Mouse (Mus musculus) mesoderm, embryonic 11.5 days (tissue): ENCODE measurements around the gene Vill.

Experiments
- DNase-seq: peaks from one replicate; pipeline ENCODE4 v3.0.0-alpha.2; 2012; ENCODE audit warnings: low read depth, low spot score

Gene Vill

DNA sequence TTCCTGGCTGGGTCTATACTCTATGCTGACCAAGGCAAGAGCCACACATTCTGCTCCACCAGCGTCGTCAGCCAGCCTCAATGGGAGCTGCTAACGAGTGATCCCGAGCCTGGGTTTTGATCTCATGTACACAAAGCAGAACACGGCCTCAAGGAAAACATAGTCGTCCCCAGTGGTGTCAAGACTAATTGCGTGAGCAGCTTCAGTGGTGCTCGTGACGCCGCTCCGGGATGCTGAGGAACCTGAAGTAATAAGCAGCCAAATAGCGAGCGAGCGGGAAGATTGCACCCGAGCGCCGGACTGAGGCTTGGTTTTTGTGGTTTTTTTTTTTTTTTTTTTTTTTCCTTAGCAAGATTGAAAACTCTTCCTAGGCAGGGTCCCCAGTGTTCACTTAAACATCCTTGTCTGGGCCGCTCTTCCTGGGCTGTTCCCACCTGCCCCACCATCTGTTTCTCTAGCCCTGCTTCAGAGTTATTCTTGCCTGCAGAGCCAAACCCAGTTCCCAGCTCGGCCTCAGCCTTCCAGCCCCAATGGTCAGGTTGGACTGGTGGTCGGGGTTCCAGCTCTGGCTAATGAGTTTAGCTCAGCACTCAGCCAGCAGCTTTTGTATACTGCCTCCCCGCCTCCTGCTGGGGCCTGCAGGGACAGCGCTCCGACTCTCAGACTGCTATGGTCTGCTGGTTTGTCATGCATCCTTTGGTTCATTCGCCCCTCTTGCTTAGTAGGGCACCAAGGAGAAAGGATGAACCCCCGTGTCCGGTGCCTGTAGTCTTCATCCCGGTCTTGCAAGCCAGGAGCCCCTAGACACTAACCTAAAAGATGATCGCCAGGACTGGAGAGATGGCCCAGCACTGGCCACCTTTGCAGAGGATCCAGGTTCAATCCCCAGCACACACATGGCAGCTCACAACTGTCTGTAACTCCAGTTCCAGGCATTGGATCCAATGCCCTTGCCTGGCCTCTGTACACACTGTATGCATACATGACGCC lies 17.6 kb upstream of the Vill start:
- DNase-seq = no peak

DNA sequence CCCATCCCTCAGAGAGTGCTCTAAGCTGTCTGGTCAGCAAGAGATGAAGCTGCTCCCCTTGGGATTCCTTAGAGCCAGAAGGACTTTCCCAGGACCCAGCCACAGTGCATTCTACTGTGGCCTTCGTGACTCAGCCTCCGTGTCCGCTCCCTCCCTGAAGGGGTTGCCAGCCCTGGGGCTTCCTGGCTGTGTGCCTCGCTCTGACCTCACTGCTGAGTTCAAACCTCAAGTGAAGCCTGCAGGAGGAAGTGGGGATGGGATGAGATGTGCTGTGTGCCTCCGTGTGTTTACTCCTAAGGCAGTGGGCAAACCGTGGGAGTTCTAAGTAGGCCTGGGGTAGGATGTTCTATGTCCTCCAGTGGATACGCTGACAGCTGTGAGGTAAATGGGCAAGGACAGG lies 16.7 kb upstream of the Vill start:
- DNase-seq = no peak

DNA sequence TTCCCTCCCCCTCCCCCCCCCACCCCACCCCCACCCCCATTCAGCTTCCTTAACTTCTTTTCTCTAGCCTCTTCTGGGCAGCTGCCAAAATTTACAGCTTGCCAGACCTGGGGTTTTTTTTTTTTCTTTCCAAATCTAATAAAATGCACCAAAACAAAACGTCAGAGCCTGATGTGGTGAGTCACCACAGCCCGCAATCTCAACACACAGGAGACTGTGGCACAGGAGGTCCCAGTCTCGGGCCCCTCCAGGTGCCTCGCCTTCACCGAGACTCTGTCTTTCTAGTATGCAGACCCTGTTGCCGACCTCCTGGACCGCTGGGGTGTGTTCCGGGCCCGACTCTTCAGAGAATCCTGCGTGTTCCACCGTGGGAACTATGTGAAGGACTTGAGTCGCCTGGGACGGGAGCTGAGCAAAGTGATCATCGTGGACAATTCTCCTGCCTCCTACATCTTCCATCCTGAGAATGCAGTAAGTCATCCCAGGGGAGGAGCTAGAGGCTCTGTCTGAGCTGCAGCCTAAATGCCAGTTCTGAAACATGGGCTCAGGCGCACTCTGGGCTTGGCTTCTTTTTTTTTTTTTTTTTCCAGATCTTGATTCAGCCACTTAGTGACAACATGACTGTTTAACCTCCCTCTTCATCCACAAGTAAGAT lies 15.4 kb upstream of the Vill start:
- no peak for DNase-seq

DNA sequence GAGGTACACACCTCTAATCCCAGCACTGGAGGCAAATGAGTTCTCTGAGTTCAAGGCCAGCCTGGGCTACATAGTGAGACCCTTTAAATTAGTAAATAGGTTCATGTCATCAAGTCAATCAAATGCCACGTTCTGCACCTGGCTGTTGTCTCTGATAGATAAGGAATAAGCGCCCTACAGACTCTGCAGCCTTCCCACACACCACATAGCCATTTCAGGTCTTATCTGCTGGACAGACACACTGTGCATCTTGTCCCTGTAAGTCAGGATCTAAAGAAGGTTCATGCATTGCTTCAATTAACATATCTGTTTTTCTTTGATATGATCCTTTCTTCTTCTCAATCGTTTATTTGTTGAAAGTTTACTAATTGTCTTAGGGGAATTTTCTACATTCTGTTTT lies 14.0 kb upstream of the Vill start:
- DNase-seq = no peak

DNA sequence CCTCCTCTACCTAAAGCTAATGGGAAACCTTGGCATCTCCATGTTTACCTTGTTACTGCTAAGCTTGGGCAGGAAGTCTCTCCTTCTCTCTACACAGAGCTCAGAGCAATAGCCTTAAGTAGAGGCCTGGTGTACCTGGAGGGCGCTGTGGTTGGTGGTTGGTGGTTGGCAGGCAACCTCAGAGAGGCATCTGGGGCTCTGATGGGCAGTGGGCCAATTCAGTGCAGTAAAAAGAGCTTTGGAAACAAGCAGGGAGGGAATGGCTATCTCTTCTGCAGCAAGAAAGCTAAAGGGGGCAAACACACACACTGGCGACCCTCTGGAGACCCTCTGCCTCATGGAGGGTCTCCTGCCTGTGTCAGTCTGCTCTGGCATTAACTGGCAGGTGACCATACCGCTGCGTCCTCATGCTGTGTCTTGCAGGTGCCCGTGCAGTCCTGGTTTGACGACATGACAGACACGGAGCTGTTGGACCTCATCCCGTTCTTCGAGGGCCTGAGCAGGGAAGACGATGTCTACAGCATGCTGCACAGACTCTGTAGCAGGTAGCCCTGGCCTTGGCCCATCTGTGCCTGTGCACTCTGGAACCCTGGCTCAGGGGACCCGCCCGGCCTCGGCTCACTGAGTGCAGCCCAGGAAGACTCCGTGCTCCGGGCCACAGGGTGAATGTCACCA lies 12.3 kb upstream of the Vill start:
- no peak for DNase-seq

DNA sequence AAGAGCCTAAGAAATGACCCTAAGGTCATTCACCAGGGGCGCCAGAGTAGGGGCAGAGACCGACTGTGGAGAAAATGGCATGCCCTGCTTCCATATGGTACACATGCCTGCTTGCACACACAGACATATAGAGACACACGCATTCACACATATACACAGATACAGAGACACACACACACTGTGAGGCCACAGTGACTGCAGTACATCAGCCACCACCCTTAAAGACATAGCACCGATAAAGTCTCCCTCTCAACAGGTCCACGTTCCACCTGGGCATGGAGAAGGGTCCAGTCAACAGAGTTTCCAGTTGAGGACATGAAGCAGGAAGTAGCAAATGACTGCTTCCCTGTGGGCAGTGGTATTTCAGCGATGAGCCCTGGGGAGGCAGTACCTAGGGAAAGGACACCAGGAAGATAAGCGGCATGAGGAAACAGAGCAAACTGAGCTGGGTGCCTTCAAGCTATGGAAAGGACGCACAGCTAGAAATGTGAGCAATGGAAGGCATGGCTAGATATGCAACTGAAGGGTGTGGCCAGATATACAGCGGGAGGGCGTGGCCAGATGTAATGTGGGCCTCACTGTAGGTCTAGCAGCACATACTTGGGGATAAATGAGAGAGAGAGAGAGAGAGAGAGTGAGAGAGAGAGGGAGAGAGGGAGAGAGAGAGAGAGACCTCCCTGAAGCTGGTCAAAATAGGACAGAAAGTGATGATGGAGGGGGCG lies 4.2 kb upstream of the Vill start:
- no peak for DNase-seq

DNA sequence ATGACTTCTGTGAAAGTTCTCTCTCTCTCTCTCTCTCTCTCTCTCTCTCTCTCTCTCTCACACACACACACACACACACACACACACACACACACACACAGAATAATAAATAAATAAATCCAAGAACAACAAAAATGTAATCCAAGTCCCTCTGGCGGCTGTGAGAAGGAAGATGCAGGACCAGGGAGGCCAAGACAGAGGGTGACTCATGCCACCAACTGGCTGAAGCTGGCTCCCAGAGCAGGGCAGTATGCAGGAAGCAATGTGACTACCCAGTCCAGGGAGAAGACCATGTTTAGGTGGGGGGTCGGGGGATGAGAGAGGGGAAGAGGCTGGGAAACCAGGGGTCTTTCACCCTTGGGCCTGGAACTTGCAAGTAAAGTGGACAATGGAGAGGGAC lies 1.4 kb upstream of the Vill start:
- DNase-seq = no peak

DNA sequence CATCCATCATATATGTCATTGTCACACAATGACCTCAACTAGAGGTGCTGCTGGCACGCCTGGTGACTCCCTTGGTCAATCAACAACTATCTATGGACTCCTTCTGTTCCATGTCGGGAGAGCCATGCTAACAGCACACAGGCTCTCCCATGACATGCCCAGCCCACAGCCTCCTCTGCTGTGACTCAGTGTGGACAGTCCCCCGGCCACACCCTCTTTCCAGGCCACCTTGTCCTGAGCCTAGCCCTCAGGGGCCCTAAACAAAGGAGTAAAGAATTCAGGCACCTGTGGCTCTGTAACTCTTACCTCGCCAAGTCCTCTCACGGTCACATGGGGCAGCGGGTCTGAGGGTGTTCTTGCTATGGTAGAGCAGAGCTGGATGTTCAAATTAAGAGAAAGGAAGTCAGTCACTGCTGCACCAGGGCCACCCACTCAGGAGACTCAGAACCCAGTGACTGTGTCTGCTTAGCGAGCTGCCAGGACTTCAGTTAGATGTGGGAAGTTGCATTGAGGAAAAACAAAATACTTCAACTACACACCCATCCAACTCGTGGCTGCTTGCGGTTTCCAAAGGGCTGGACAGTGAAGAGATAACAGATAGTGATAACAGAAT lies 1.5 kb downstream of the Vill start:
- no peak for DNase-seq

DNA sequence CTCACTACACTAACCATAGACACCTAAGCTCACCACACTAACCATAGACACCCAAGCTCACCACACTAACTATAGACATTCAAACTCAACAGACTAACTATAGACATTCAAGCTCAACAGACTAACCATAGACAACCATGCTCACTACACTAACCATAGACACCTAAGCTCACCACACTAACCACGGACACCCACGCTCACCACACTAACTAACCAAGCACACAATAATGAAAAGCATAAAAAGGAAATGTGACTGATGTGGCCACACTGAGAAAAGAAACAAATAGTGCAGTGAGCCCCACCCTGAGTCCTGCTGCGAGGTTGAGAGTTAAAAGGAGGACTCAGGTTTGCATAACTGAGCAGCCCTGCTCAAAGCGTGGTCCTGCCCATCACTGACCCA lies 2.8 kb downstream of the Vill start:
- DNase-seq = no peak

DNA sequence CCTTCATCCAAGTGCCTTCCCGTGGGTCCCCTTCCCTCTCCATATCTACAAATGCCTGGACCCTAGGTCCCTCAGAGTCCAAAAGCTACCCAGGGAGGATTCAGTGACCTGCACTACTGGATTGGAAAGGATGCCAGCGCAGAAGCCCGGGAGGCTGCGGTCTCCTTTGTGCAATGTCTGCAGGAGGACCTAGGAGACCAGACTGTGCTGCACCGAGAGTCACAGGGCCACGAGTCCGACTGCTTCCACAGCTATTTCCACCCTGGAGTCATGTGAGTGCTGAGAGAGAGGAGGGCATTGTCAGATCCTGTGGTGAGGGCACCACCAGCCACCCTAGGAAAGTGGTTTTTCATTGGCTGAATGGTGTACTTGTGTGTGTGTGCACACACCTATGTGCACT lies 5.7 kb downstream of the Vill start:
- DNase-seq = no peak

DNA sequence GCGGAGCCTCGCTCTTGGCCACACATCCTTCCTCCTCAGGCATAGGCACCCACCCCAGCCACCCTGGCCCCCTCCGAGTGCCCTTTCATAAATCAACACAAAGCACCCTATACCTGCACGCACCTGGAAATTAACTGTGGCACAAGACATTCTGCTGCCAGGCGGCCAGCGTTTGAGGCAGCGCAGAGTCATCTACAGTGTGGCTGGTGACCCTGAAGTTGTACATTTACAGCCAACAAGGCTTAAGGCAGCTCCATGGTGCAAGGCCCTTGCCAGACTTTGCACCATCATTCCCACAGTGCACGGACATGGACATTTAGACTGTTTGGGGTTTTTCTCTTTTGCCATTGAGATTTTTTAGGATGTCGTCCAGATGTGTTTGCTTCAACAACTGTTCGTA lies 8.1 kb downstream of the Vill start:
- DNase-seq = no peak

DNA sequence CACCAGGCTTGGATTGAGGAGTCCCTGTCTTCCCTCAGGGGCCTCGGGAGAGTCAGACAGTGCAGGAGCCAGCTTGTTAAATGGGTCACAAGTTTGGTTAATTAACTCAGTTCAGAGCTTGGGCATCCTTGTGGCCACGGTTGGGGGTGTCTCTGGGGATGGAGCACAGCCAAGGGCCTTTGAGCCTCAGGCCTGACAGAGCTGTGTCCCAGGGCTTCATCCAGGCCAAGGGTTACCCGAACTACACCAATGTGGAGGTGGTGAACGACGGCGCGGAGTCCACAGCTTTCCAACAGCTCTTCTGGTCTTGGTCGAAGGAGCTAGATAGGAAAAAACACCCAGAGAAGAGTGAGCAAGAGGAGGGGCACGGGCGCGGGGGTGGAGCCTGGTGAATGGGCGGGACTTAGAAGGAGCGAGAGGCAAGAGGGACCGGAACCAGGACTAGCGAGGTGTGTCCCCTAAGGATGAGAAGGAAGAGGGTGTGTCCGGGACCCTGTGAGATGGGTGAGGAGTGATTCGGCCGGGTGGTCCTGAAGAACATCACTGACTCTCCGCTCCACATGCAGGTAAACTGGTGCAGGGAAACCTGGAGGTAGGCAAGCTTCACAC lies 10.6 kb downstream of the Vill start:
- no peak for DNase-seq

DNA sequence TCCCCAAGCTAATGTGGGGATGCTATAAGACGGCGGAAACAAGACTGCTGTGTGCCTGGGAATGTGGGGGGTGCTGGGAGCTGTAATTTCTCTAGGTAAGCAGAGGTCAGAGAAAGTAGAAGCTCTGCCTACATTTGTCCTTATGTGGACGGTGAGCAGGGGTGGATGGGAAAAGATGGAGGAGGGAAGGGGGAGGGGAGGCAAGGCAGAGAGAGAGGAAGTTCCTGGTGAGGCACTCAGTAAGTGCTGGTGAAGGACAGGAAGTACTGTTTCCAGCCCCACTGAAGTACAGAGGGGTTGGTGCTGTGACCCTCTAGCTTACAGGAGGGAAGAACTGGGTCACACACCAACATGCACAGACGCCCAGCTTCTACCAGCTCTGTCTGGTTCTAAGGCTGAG lies 11.7 kb downstream of the Vill start:
- no peak for DNase-seq

DNA sequence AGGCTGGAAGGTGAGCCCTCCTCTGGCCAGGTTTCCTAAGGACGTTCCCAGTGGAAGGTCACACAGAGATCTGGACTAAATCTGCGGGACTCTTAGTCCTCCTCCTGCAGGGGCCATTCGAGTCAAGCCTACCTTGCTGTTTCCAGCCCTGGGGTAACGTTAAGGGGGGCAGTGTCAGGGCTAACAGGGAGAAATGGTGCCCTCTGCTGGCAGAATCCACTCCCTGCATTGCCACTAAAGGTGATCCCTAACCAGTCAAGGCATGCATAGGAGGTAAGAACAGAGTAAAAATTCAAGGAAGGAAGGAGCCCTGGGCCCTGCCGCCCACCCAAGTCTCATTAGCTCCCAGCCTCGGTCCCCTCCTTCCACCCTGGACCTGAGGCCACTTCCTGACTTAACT lies 15.0 kb downstream of the Vill start:
- DNase-seq = peak; percentile 85

DNA sequence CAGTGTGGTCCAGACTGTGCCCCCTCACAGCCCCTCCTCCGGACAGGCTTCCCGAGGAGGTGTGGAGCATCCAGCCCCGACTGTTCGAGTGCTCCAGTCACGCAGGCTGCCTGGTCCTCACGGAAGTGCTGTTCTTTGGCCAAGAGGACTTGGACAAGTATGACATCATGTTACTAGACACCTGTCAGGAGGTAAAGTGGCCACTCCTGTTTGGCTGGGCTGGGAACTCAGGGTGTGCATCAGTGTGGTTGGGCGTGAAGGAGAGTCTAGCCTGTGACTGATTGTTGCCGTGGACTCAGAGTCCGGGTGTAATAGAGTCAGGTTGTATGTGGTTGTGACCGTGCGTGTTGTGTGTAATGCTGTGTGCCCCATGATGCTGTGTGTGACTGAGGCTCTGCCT lies 15.7 kb downstream of the Vill start:
- no peak for DNase-seq

DNA sequence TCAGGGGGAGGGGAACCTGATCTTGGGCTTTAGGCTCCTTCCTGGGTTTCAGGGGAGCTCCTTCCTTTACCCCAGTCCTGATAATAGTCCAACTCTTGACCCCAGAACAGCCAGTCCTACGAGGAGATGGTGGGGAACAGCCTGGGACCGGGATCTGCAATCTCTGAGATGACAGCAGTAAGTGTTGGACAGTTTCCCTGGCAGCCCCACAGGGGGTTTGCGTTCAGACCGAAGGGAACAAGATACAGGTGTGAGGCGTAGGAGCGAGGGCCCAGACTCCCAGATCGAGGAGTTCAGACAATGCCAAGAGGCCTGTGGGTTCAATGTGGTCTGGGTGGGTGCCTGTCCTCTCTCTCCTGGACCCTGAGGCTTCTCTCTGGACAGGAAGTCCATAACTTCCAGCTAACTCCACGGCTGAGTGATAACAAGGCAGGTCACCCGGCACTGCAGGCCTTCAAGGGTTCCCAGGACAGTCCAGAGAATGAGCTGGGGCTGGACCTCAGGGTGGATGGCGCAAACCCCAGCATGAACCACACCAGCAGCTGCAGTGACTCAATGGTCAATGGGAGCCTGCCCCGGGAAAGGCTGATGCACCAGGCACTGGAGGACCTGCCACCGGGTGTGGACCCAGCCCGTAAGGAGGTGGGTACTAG lies 17.7 kb downstream of the Vill start:
- DNase-seq = no peak

DNA sequence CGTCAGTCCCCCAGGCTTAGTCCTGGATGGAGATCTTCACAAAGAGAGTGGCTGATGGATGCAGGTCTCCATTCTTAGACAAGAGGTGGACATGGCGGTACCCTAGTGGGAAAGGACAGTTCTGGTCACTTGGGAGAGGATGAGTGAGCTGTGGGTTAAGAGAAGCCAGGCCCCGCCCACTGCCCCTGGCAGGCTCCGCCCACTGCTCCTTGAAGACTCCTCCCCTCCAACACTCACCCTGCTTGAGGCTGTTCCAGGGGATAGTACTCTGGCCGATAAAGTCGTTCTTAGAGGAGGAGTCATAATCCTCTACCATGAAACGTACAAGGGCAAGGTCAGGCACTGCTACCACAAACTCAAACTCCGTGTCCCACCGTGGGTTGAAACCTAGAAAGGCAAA lies 19.2 kb downstream of the Vill start:
- no peak for DNase-seq

DNA sequence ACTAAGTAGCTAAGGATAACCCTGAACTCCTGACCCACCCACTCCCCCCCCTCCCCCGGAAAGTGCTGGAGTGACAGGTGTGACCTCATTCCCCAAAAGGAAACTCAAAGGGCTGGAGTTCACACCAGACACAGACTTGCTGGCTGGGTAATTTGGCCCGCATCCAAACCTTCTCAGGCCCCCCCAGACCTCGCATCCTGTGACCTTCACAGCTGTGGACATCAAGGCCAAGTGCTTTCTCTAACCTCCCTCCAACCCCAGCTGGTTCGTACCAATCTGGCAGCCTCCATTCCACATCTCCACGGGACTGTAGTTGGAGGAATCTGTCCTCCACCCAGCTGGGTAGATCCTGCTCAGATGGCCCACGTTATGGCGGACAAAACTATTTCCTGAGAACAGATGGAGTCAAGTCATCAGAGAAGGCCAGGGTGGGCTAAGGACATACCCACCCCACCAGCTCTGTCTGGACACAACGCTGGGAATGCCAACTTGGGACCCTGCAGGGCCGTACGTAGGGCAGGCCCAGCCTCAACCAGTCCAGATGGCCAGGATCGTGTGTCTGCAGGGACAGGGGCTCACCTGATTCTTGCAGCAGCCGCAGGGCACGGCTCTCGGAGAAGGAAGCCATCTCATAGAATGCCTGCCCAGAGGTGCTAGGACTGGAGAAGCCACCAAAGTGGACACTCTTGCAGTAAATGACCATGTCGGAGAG lies 20.8 kb downstream of the Vill start:
- no peak for DNase-seq

DNA sequence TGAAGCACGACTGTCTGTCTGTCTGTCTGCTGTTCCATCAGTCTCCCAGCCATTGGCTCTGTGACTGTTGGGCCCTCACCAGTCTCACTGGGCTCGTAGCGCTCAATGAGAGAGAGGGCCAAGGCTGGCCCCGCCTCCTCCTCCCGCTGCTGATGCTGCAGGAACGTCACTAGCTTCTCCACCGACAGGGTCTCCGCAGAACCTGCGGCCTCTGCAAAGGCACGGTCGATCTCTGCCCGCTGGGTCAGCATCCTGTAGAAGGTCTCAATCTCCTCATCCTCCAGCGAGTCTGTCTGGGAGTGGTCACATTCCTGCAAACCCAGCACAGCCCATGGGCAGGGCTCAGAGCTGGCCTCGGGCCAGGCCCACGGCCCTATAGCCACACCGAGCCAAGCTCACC lies 23.1 kb downstream of the Vill start:
- no peak for DNase-seq
